Mouse (Mus musculus) stomach, postnatal 0 days (tissue): ENCODE measurements around the gene Gm14085. TPM values are rescaled to one million over a fixed set of nuclear protein-coding genes. Genes with fewer than 3 reads are reported as not detected.
"Not testable (repeated sequence)": the region's sequence is repeated elsewhere in the genome, so short reads cannot be mapped to it uniquely, and the experiment has no call there.

Source experiments
- ATAC-seq: fragments of 200-750 bp; cut with Nextera tagmentation; 2 replicates; pipeline ENCODE4 v1.8.0; 2017; ENCODE audit not compliant: low FRiP score, low TSS enrichment
- DNase-seq: peaks from one replicate; pipeline ENCODE4 v3.0.0-alpha.2; 2016; ENCODE audit warnings: low spot score
- H3K27ac ChIP-seq: fragments of 300-500 bp; sonication (generic); replicated peaks from 2 replicates; pipeline ENCODE4 v1.5.1; 2014; ENCODE audit warnings: mild to moderate bottlenecking, control low read depth
- H3K27me3 ChIP-seq: fragments of 300-500 bp; sonication (generic); 2 replicates; pipeline ENCODE4 v1.6.1; 2014; ENCODE audit warnings: low read length; ENCODE audit not compliant: control insufficient read depth, insufficient read depth
- H3K36me3 ChIP-seq: fragments of 300-500 bp; sonication (generic); 2 replicates; pipeline ENCODE4 v1.6.1; 2014; ENCODE audit warnings: low read length, mixed read lengths; ENCODE audit not compliant: control insufficient read depth, insufficient read depth
- H3K4me1 ChIP-seq: fragments of 300-500 bp; sonication (generic); replicated peaks from 2 replicates; pipeline ENCODE4 v1.6.1; 2014; ENCODE audit warnings: antibody characterized with exemption; ENCODE audit not compliant: control insufficient read depth, insufficient read depth
- H3K4me2 ChIP-seq: fragments of 300-500 bp; sonication (generic); replicated peaks from 2 replicates; pipeline ENCODE4 v1.6.1; 2014; ENCODE audit warnings: low read depth, mild to moderate bottlenecking, control low read depth, moderate library complexity
- H3K4me3 ChIP-seq: fragments of 300-500 bp; sonication (generic); 2 replicates; pipeline ENCODE4 v1.5.1; 2014; ENCODE audit warnings: low read depth, low read length, control low read depth
- H3K9ac ChIP-seq: fragments of 300-500 bp; sonication (generic); 2 replicates; pipeline ENCODE4 v1.6.1; 2014; ENCODE audit warnings: mild to moderate bottlenecking, low read length, control low read depth, mixed read lengths
- H3K9me3 ChIP-seq: fragments of 300-500 bp; sonication (generic); 2 replicates; pipeline ENCODE4 v1.6.1; 2016; ENCODE audit warnings: low read length; ENCODE audit not compliant: control insufficient read depth
- CTCF ChIP-seq: IDR thresholded peaks from 2 replicates; pipeline ENCODE4 v1.5.1; 2016; ENCODE audit warnings: antibody characterized with exemption, low read depth, mild to moderate bottlenecking, moderate library complexity
- EP300 ChIP-seq: optimal IDR thresholded peaks from 2 replicates; pipeline ENCODE3; 2016; ENCODE audit warnings: antibody characterized with exemption
- WGBS: fragments of 180-500 bp; shearing (Covaris S2); extraction: QIAGEN DNeasy Blood & Tissue Kit; methylation state at CpG from one replicate; pipeline ENCODE4 v1.1.7; 2014; 5-methylcytosine and 5-hydroxymethylcytosine counted together
- polyA plus RNA-seq: library from polyadenylated mRNA; unstranded; fragments of >200 nt; fragmentation: Nextera tagmentation; extraction: Ambion mirVana; gene quantifications from 2 replicates; pipeline ENCODE4 v1.2.1, GENCODE M21; 2015

The Gm14085 gene
- polyA plus RNA-seq, 1 experiment from 2014 or later: not detected

GRCm38 (mm10) chr2:122486674-122487073 is 1.9 kb downstream of the Gm14085 start:
- H3K27ac ChIP-seq: no peak overlapping the region
- H3K36me3 ChIP-seq: no peaks in the 10 kb centered on the region
- H3K4me3 ChIP-seq: no peak overlapping the region
- no peaks in the 10 kb centered on the region for H3K27me3 ChIP-seq
- DNase-seq (no peak), ATAC-seq (no peak)
- H3K4me2 ChIP-seq: no peak overlapping the region
- TF ChIP-seq EP300 (no peak), CTCF (no peak)
- no peak overlapping the region for H3K9ac ChIP-seq
- WGBS: 73% methylated on average over 2 of the region's 2 CpGs
- no peaks in the 10 kb centered on the region for H3K4me1 ChIP-seq
- no peaks in the 10 kb centered on the region for H3K9me3 ChIP-seq

GRCm38 (mm10) chr2:122529696-122530095 is 45.0 kb downstream of the Gm14085 start:
- not testable (repeated sequence) for H3K4me3 ChIP-seq, H3K4me2 ChIP-seq, H3K9me3 ChIP-seq, H3K9ac ChIP-seq, ATAC-seq, DNase-seq, H3K36me3 ChIP-seq, H3K27ac ChIP-seq, H3K27me3 ChIP-seq, H3K4me1 ChIP-seq
- 0 out of 2 replicates have a peak, but pooled peaks have one; percentile 11 for TF ChIP-seq CTCF
- WGBS: 91% methylated on average over 1 of the region's 1 CpGs

GRCm38 (mm10) chr2:122531290-122531689 is 46.5 kb downstream of the Gm14085 start:
- Histone ChIP-seq H3K4me3 (no peak overlapping the region), H3K4me1 (no peaks in the 10 kb centered on the region), H3K9ac (no peak overlapping the region), H3K4me2 (no peak overlapping the region), H3K27ac (no peak overlapping the region), H3K9me3 (no peaks in the 10 kb centered on the region), H3K27me3 (no peaks in the 10 kb centered on the region), H3K36me3 (no peaks in the 10 kb centered on the region)
- TF ChIP-seq CTCF (no peak), EP300 (no peak)
- no peak for DNase-seq
- WGBS: 79% methylated on average over 7 of the region's 7 CpGs
- ATAC-seq: no peak

- ATAC-seq: no peak
Observed at GRCm38 (mm10) chr2:122531726-122532125, 47.0 kb downstream of the Gm14085 start.

GRCm38 (mm10) chr2:122532136-122532801 is 47.5 kb downstream of the Gm14085 start:
- Histone ChIP-seq H3K27me3 (no peaks in the 10 kb centered on the region), H3K4me2 (no peak overlapping the region), H3K4me1 (no peaks in the 10 kb centered on the region), H3K9me3 (no peaks in the 10 kb centered on the region), H3K4me3 (no peak overlapping the region), H3K27ac (no peak overlapping the region), H3K36me3 (no peaks in the 10 kb centered on the region), H3K9ac (no peak overlapping the region)
- TF ChIP-seq CTCF (no peak), EP300 (no peak)
- DNase-seq (no peak), ATAC-seq (no peak)
- WGBS: 58% methylated on average over 2 of the region's 2 CpGs

More at GRCm38 (mm10) chr2:122531726-122532125, 47.0 kb downstream of the Gm14085 start:
- no peak overlapping the region for H3K9ac ChIP-seq
- no peak overlapping the region for H3K4me3 ChIP-seq
- no peak overlapping the region for H3K27ac ChIP-seq
- no peaks in the 10 kb centered on the region for H3K36me3 ChIP-seq
- H3K27me3 ChIP-seq: no peaks in the 10 kb centered on the region
- no peaks in the 10 kb centered on the region for H3K4me1 ChIP-seq
- H3K9me3 ChIP-seq: no peaks in the 10 kb centered on the region
- TF ChIP-seq CTCF (no peak), EP300 (no peak)
- no peak for DNase-seq
- no peak overlapping the region for H3K4me2 ChIP-seq
- WGBS: 75% methylated on average over 2 of the region's 2 CpGs

- Histone ChIP-seq H3K27ac (no peak overlapping the region), H3K9ac (no peak overlapping the region), H3K4me2 (no peak overlapping the region), H3K36me3 (no peaks in the 10 kb centered on the region), H3K27me3 (no peaks in the 10 kb centered on the region), H3K4me1 (no peaks in the 10 kb centered on the region), H3K9me3 (no peaks in the 10 kb centered on the region), H3K4me3 (no peak overlapping the region)
- DNase-seq (no peak), ATAC-seq (no peak)
- TF ChIP-seq CTCF (no peak), EP300 (no peak)
- 82% methylated on average over 2 of the region's 2 CpGs for WGBS
Observed at GRCm38 (mm10) chr2:122532802-122533186, 48.1 kb downstream of the Gm14085 start.
